ENCODE assay signal across 9 mouse cellular contexts in genomic region chr6:8086847-8087246, GRCm38 (mm10).
DNase-seq lines count a peak whose midpoint lies in the region; ATAC-seq and TF ChIP-seq lines count a peak whose summit lies in the region.
"Had no signal": no experiment of that assay in that cellular context is flagged by ENCODE, and none has a peak within 500 bp of the region (broad histone marks: within the 10 kb centered on the region; RNA-seq: fewer than 3 reads in every experiment).

No protein-coding gene starts in this region.

- H3K4me3 ChIP-seq in liver, embryonic 14.5 days (ENCODE audit: insufficient read depth in 1 of 2, low read depth in 2 of 2, low read length in 2 of 2), result no peak overlapping the region
- no peak overlapping the region for H3K4me3 ChIP-seq in liver, embryonic 12.5 days
- H3K4me3 ChIP-seq: neural tube, embryonic 12.5 days had no signal

- peak; percentile 69 for TF ChIP-seq CTCF in liver, embryonic 14.5 days (IDR thresholded peaks at IDR 0.05; ENCODE audit: low read depth)

- no peak for TF ChIP-seq EP300 in liver, embryonic 14.5 days (IDR thresholded peaks at IDR 0.05; ENCODE audit: low read depth)

- no peak overlapping the region for H3K27ac ChIP-seq in liver, embryonic 14.5 days
- H3K27ac ChIP-seq in liver, embryonic 12.5 days, result no peak overlapping the region
- H3K27ac ChIP-seq: neural tube, embryonic 12.5 days had no signal

- peak; percentile 61 for DNase-seq in embryo, embryonic 10.5 days (ENCODE audit: low spot score)
- no peak for DNase-seq in embryo, embryonic 10 days (ENCODE audit: low spot score)
- DNase-seq in liver, embryonic 14.5 days (ENCODE audit: low read depth in 3 of 3, low spot score in 3 of 3), result peak in 2 of 3 experiments; percentile 3 to 16
- peak; percentile 42 for DNase-seq in ZHBTc4 (ENCODE audit: low read depth, low spot score)
- peak; percentile 60 for DNase-seq in induced T-regulatory cell, adult 2 months (ENCODE audit: low read depth)
- DNase-seq in thymus, postnatal 14 days, result peak; percentile 49
- DNase-seq in right cerebral cortex, postnatal 10 days (ENCODE audit: low spot score in 2 of 2), result no peak

- 18% methylated on average over 3 of the region's 3 CpGs for WGBS in liver, embryonic 14.5 days (ENCODE audit: insufficient replicate concordance)
- 25% methylated on average over 3 of the region's 3 CpGs for WGBS in liver, embryonic 12.5 days (ENCODE audit: insufficient replicate concordance)

- no peak overlapping the region for H3K4me2 ChIP-seq in liver, embryonic 14.5 days (ENCODE audit: low read depth)
- H3K4me2 ChIP-seq in liver, embryonic 12.5 days, result no peak overlapping the region
- H3K4me2 ChIP-seq: neural tube, embryonic 12.5 days had no signal

- H3K9ac ChIP-seq in liver, embryonic 14.5 days (replicated peaks), result no peak overlapping the region
- no peak overlapping the region for H3K9ac ChIP-seq in liver, embryonic 12.5 days
- H3K9ac ChIP-seq: neural tube, embryonic 12.5 days had no signal

- ATAC-seq in liver, embryonic 14.5 days (ENCODE audit: insufficient read depth), result no peak
- no peak for ATAC-seq in liver, embryonic 12.5 days

- no peaks in the 10 kb centered on the region for H3K27me3 ChIP-seq in liver, embryonic 14.5 days (ENCODE audit: control insufficient read depth, insufficient read depth, low read length)
- H3K27me3 ChIP-seq in liver, embryonic 12.5 days (replicated peaks), result no peaks in the 10 kb centered on the region
- H3K27me3 ChIP-seq: neural tube, embryonic 12.5 days had no signal

- H3K4me1 ChIP-seq in liver, embryonic 14.5 days (replicated peaks; ENCODE audit: control insufficient read depth in 2 of 2, insufficient read depth in 2 of 2, low read length in 1 of 2), result no peaks in the 10 kb centered on the region
- no peaks in the 10 kb centered on the region for H3K4me1 ChIP-seq in liver, embryonic 12.5 days
- H3K4me1 ChIP-seq: neural tube, embryonic 12.5 days had no signal

- no peaks in the 10 kb centered on the region for H3K36me3 ChIP-seq in liver, embryonic 14.5 days (replicated peaks; ENCODE audit: control insufficient read depth, insufficient read depth, low read depth)
- H3K36me3 ChIP-seq in liver, embryonic 12.5 days, result no peaks in the 10 kb centered on the region
- H3K36me3 ChIP-seq: neural tube, embryonic 12.5 days had no signal

- H3K9me3 ChIP-seq in liver, embryonic 14.5 days (ENCODE audit: control insufficient read depth, low read length), result no peaks in the 10 kb centered on the region
- H3K9me3 ChIP-seq in liver, embryonic 12.5 days (replicated peaks), result no peaks in the 10 kb centered on the region
- H3K9me3 ChIP-seq: neural tube, embryonic 12.5 days had no signal

Comparison
In these comparisons a context has a peak if more than half of its experiments do, and no peak if none do; other contexts are left out.
1. DNase-seq: peak in embryo, embryonic 10.5 days (single experiment), liver, embryonic 14.5 days (2 of 3), ZHBTc4 (single experiment), induced T-regulatory cell, adult 2 months (single experiment) and thymus, postnatal 14 days (single experiment); none in embryo, embryonic 10 days (single experiment) and right cerebral cortex, postnatal 10 days (0 of 2).